Mouse (Mus musculus): ENCODE data around the gene Mob4. TPM values are rescaled to one million over a fixed set of nuclear protein-coding genes. Genes with fewer than 3 reads are reported as not detected.
"Not testable (repeated sequence)": the region's sequence is repeated elsewhere in the genome, so short reads cannot be mapped to it uniquely, and the experiment has no call there.

The Mob4 gene
- polyA plus RNA-seq, 1 experiment from 2014 or later: 40.1 TPM

GRCm38 (mm10) chr1:55106919-55107585, 24.0 kb upstream of the Mob4 start:
- Histone ChIP-seq H3K4me2 (ENCODE audit: low read depth, low read length) (no peak overlapping the region), H3K4me3 (ENCODE audit: low read depth, low read length) (no peak overlapping the region), H3K9ac (replicated peaks) (no peak overlapping the region), H3K4me1 (ENCODE audit: insufficient read depth) (peaks cover 5% of the 10 kb centered on the region; the same call in 1 of the 2 replicates), H3K36me3 (replicated peaks; ENCODE audit: insufficient read depth, low read length) (no peaks in the 10 kb centered on the region), H3K27me3 (ENCODE audit: insufficient read depth, low read length) (no peaks in the 10 kb centered on the region), H3K27ac (ENCODE audit: low read depth) (no peak overlapping the region), H3K9me3 (ENCODE audit: low read length) (no peaks in the 10 kb centered on the region)
- DNase-seq (peak; percentile 12), ATAC-seq (peak; percentile 71)
- TF ChIP-seq CTCF (IDR thresholded peaks at IDR 0.05; ENCODE audit: low read depth): no peak
- TF ChIP-seq EP300 (IDR thresholded peaks at IDR 0.05; ENCODE audit: low read depth): no peak
- WGBS (ENCODE audit: insufficient replicate concordance): 67% methylated on average over 9 of the region's 9 CpGs

GRCm38 (mm10) chr1:55107644-55108043, 23.4 kb upstream of the Mob4 start:
- H3K4me1 ChIP-seq (ENCODE audit: insufficient read depth): peaks cover 5% of the 10 kb centered on the region; the same call in 1 of the 2 replicates
- H3K4me2 ChIP-seq (ENCODE audit: low read depth, low read length): no peak overlapping the region
- H3K9ac ChIP-seq (replicated peaks): no peak overlapping the region
- TF ChIP-seq EP300 (IDR thresholded peaks at IDR 0.05; ENCODE audit: low read depth): no peak
- TF ChIP-seq CTCF (IDR thresholded peaks at IDR 0.05; ENCODE audit: low read depth): no peak
- no peak overlapping the region for H3K4me3 ChIP-seq (ENCODE audit: low read depth, low read length)
- no peaks in the 10 kb centered on the region for H3K36me3 ChIP-seq (replicated peaks; ENCODE audit: insufficient read depth, low read length)
- H3K27ac ChIP-seq (ENCODE audit: low read depth): no peak overlapping the region
- no peaks in the 10 kb centered on the region for H3K27me3 ChIP-seq (ENCODE audit: insufficient read depth, low read length)
- ATAC-seq (no peak), DNase-seq (no peak)
- no peaks in the 10 kb centered on the region for H3K9me3 ChIP-seq (ENCODE audit: low read length)
- WGBS (ENCODE audit: insufficient replicate concordance): 94% methylated on average over 1 of the region's 1 CpGs

- no peak for ATAC-seq
- no peaks in the 10 kb centered on the region for H3K27me3 ChIP-seq (ENCODE audit: insufficient read depth, low read length)
- H3K4me2 ChIP-seq (ENCODE audit: low read depth, low read length): no peak overlapping the region
- 54% methylated on average over 2 of the region's 2 CpGs for WGBS (ENCODE audit: insufficient replicate concordance)
- TF ChIP-seq CTCF (IDR thresholded peaks at IDR 0.05; ENCODE audit: low read depth) (no peak), EP300 (IDR thresholded peaks at IDR 0.05; ENCODE audit: low read depth) (no peak)
- H3K9me3 ChIP-seq (ENCODE audit: low read length): no peaks in the 10 kb centered on the region
- no peak overlapping the region for H3K9ac ChIP-seq (replicated peaks)
- no peak for DNase-seq
- no peak overlapping the region for H3K4me3 ChIP-seq (ENCODE audit: low read depth, low read length)
- H3K36me3 ChIP-seq (replicated peaks; ENCODE audit: insufficient read depth, low read length): no peaks in the 10 kb centered on the region
- H3K4me1 ChIP-seq (ENCODE audit: insufficient read depth): peaks cover 5% of the 10 kb centered on the region; the same call in 1 of the 2 replicates
- no peak overlapping the region for H3K27ac ChIP-seq (ENCODE audit: low read depth)
Observed at GRCm38 (mm10) chr1:55108473-55108872, 22.6 kb upstream of the Mob4 start.

GRCm38 (mm10) chr1:55109066-55109766, 21.8 kb upstream of the Mob4 start:
- Histone ChIP-seq H3K9me3 (ENCODE audit: low read length) (no peaks in the 10 kb centered on the region), H3K27me3 (ENCODE audit: insufficient read depth, low read length) (no peaks in the 10 kb centered on the region), H3K9ac (replicated peaks) (no peak overlapping the region), H3K36me3 (replicated peaks; ENCODE audit: insufficient read depth, low read length) (no peaks in the 10 kb centered on the region), H3K4me1 (ENCODE audit: insufficient read depth) (peaks cover 5% of the 10 kb centered on the region; the same call in 1 of the 2 replicates), H3K4me3 (ENCODE audit: low read depth, low read length) (no peak overlapping the region), H3K4me2 (ENCODE audit: low read depth, low read length) (no peak overlapping the region), H3K27ac (ENCODE audit: low read depth) (no peak overlapping the region)
- no peak for ATAC-seq
- TF ChIP-seq CTCF (IDR thresholded peaks at IDR 0.05; ENCODE audit: low read depth) (no peak), EP300 (IDR thresholded peaks at IDR 0.05; ENCODE audit: low read depth) (no peak)
- no peak for DNase-seq
- WGBS (ENCODE audit: insufficient replicate concordance): 77% methylated on average over 4 of the region's 4 CpGs

GRCm38 (mm10) chr1:55123046-55123445, 8.0 kb upstream of the Mob4 start:
- ATAC-seq: no peak
- DNase-seq: no peak
- 70% methylated on average over 5 of the region's 5 CpGs for WGBS (ENCODE audit: insufficient replicate concordance)

GRCm38 (mm10) chr1:55123561-55123960, 7.5 kb upstream of the Mob4 start:
- Histone ChIP-seq H3K4me1 (ENCODE audit: insufficient read depth) (no peaks in the 10 kb centered on the region), H3K36me3 (replicated peaks; ENCODE audit: insufficient read depth, low read length) (no peaks in the 10 kb centered on the region), H3K27ac (ENCODE audit: low read depth) (no peak overlapping the region), H3K9ac (replicated peaks) (no peak overlapping the region), H3K4me3 (ENCODE audit: low read depth, low read length) (no peak overlapping the region), H3K4me2 (ENCODE audit: low read depth, low read length) (no peak overlapping the region), H3K9me3 (ENCODE audit: low read length) (no peaks in the 10 kb centered on the region), H3K27me3 (ENCODE audit: insufficient read depth, low read length) (no peaks in the 10 kb centered on the region)
- 86% methylated on average over 2 of the region's 2 CpGs for WGBS (ENCODE audit: insufficient replicate concordance)
- TF ChIP-seq CTCF (IDR thresholded peaks at IDR 0.05; ENCODE audit: low read depth): no peak
- TF ChIP-seq EP300 (IDR thresholded peaks at IDR 0.05; ENCODE audit: low read depth): no peak
- no peak for DNase-seq
- ATAC-seq: no peak

More at GRCm38 (mm10) chr1:55123046-55123445, 8.0 kb upstream of the Mob4 start:
- Histone ChIP-seq H3K27ac (ENCODE audit: low read depth) (no peak overlapping the region), H3K4me2 (ENCODE audit: low read depth, low read length) (no peak overlapping the region), H3K9me3 (ENCODE audit: low read length) (no peaks in the 10 kb centered on the region), H3K4me1 (ENCODE audit: insufficient read depth) (no peaks in the 10 kb centered on the region), H3K4me3 (ENCODE audit: low read depth, low read length) (no peak overlapping the region), H3K36me3 (replicated peaks; ENCODE audit: insufficient read depth, low read length) (no peaks in the 10 kb centered on the region), H3K9ac (replicated peaks) (no peak overlapping the region), H3K27me3 (ENCODE audit: insufficient read depth, low read length) (no peaks in the 10 kb centered on the region)
- TF ChIP-seq EP300 (IDR thresholded peaks at IDR 0.05; ENCODE audit: low read depth) (no peak), CTCF (IDR thresholded peaks at IDR 0.05; ENCODE audit: low read depth) (no peak)

GRCm38 (mm10) chr1:55124136-55124535, 6.9 kb upstream of the Mob4 start:
- WGBS (ENCODE audit: insufficient replicate concordance): 88% methylated on average over 2 of the region's 2 CpGs
- H3K4me1 ChIP-seq (ENCODE audit: insufficient read depth); H3K27me3 ChIP-seq (ENCODE audit: insufficient read depth, low read length); ATAC-seq; DNase-seq; H3K9me3 ChIP-seq (ENCODE audit: low read length); H3K9ac ChIP-seq (replicated peaks); H3K4me3 ChIP-seq (ENCODE audit: low read depth, low read length); H3K27ac ChIP-seq (ENCODE audit: low read depth); H3K4me2 ChIP-seq (ENCODE audit: low read depth, low read length); H3K36me3 ChIP-seq (replicated peaks; ENCODE audit: insufficient read depth, low read length): not testable (repeated sequence)
